Mouse (Mus musculus) hindbrain, embryonic 16.5 days (tissue): ENCODE measurements around the gene Pitpnc1. TPM values are rescaled to one million over a fixed set of nuclear protein-coding genes. Genes with fewer than 3 reads are reported as not detected.
A peak's percentile ranks its signal among the peaks of the same experiment; 100 is the strongest.
"Not testable (repeated sequence)": the region's sequence is repeated elsewhere in the genome, so short reads cannot be mapped to it uniquely, and the experiment has no call there.

Source experiments
- ATAC-seq: fragments of 200-750 bp; cut with Nextera tagmentation; 2 replicates; pipeline ENCODE4 v1.8.0; 2017; ENCODE audit warnings: moderate TSS enrichment, moderate library complexity
- H3K27ac ChIP-seq: fragments of 300-500 bp; sonication (generic); 2 replicates; pipeline ENCODE4 v1.5.1; 2014; ENCODE audit warnings: low read depth, mild to moderate bottlenecking, control low read depth, low read length, moderate library complexity
- H3K27me3 ChIP-seq: fragments of 300-500 bp; sonication (generic); replicated peaks from 2 replicates; pipeline ENCODE4 v1.6.1; 2014; ENCODE audit warnings: low read length; ENCODE audit not compliant: control insufficient read depth, insufficient read depth
- H3K36me3 ChIP-seq: fragments of 300-500 bp; sonication (generic); 2 replicates; pipeline ENCODE4 v1.6.1; 2014; ENCODE audit warnings: mild to moderate bottlenecking, low read length, moderate library complexity, mixed read lengths; ENCODE audit not compliant: control insufficient read depth, insufficient read depth
- H3K4me1 ChIP-seq: fragments of 300-500 bp; sonication (generic); 2 replicates; pipeline ENCODE4 v1.6.1; 2014; ENCODE audit warnings: low read depth, low read length; ENCODE audit not compliant: control insufficient read depth, insufficient read depth
- H3K4me2 ChIP-seq: fragments of 300-500 bp; sonication (generic); 2 replicates; pipeline ENCODE4 v1.6.1; 2014; ENCODE audit warnings: mild to moderate bottlenecking, low read length, control low read depth, moderate library complexity
- H3K4me3 ChIP-seq: fragments of 300-500 bp; sonication (generic); 2 replicates; pipeline ENCODE4 v1.5.1; 2014; ENCODE audit warnings: mild to moderate bottlenecking, low read length, control low read depth, moderate library complexity
- H3K9ac ChIP-seq: fragments of 300-500 bp; sonication (generic); 2 replicates; pipeline ENCODE4 v1.6.1; 2014; ENCODE audit warnings: low read depth, mild to moderate bottlenecking, control low read depth, low read length, moderate library complexity
- H3K9me3 ChIP-seq: fragments of 300-500 bp; sonication (generic); 2 replicates; pipeline ENCODE4 v1.6.1; 2014; ENCODE audit warnings: mild to moderate bottlenecking, low read length, moderate library complexity; ENCODE audit not compliant: control insufficient read depth
- WGBS: fragments of 180-500 bp; shearing (Covaris S2); extraction: QIAGEN DNeasy Blood & Tissue Kit; methylation state at CpG from one replicate; pipeline ENCODE4 v1.1.7; 2014; 5-methylcytosine and 5-hydroxymethylcytosine counted together
- polyA plus RNA-seq: library from polyadenylated mRNA; unstranded; fragments of >200 nt; fragmentation: Nextera tagmentation; extraction: Ambion mirVana; gene quantifications from 2 replicates; pipeline ENCODE4 v1.2.1, GENCODE M21; 2015

Pitpnc1 gene
- polyA plus RNA-seq, 1 experiment from 2014 or later: 43.0 TPM

DNA sequence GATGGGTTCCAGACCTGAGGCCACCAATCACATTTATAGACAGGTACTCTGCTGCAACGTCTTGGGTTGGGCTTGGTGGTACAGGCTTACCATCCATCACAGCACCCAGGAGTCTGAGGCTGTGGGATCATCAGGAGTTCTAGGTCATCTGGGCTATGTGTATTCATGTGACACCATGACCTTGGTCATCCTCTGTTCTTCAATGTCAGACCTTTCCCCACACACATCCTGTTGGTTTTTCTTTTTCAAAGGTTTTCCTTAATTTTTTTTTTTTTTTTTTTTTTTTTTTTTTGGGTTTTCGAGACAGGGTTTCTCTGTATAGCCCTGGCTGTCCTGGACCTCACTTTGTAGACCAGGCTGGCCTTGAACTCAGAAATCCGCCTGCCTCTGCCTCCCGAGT, 33.9 kb upstream of the Pitpnc1 start:
- not testable (repeated sequence) for H3K4me2 ChIP-seq, H3K27me3 ChIP-seq, H3K36me3 ChIP-seq, ATAC-seq, H3K4me1 ChIP-seq, H3K27ac ChIP-seq, H3K9me3 ChIP-seq, H3K9ac ChIP-seq, H3K4me3 ChIP-seq
- WGBS: 96% methylated on average over 3 of the region's 4 CpGs

DNA sequence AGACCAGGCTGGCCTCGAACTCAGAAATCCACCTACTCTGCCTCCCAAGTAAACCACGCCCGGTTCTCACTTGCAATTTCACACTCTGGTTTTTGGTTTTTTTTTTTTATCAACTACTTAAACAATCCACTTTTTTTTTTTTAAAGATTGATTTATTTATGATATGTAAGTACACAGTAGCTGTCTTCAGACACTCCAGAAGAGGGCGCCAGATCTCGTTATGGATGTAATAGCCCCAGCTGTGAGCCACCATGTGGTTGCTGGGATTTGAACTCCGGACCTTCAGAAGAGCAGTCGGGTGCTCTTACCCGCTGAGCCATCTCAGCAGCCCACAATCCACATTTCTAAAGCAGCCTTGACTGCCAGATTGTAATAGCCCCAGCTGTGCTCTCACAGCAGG, 32.3 kb upstream of the Pitpnc1 start:
- H3K4me2 ChIP-seq: no peak overlapping the region
- no peak overlapping the region for H3K4me3 ChIP-seq
- no peak overlapping the region for H3K9ac ChIP-seq
- H3K9me3 ChIP-seq: no peaks in the 10 kb centered on the region
- H3K27ac ChIP-seq: no peak overlapping the region
- no peaks in the 10 kb centered on the region for H3K4me1 ChIP-seq
- H3K27me3 ChIP-seq: no peaks in the 10 kb centered on the region
- 90% methylated on average over 8 of the region's 8 CpGs for WGBS
- ATAC-seq: no peak
- H3K36me3 ChIP-seq: peaks cover 11% of the 10 kb centered on the region

DNA sequence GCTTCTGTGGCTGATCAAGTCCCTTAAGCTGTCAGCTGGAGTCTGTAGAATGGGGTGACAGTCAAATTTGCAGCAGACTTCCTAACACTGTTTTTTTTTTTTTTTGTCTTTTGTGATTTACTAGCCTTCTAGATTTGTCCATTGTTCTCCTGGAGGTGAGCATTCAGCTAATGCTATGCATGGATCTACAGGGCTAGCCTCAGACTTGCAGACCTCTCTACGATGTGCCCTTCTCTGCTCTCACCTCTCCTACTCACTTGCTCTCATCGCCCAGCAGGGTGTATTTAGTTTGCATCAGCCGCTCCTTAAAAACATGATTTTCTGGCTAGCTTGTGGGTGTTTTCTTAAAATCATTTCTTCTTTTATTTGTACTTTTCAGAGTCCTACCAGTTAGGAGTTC, 13.8 kb upstream of the Pitpnc1 start:
- Histone ChIP-seq H3K9ac (no peak overlapping the region), H3K27me3 (no peaks in the 10 kb centered on the region), H3K4me1 (peaks cover 16% of the 10 kb centered on the region), H3K27ac (no peak overlapping the region), H3K4me2 (no peak overlapping the region), H3K4me3 (no peak overlapping the region), H3K36me3 (peaks cover 26% of the 10 kb centered on the region), H3K9me3 (no peaks in the 10 kb centered on the region)
- 98% methylated on average over 3 of the region's 3 CpGs for WGBS
- no peak for ATAC-seq

DNA sequence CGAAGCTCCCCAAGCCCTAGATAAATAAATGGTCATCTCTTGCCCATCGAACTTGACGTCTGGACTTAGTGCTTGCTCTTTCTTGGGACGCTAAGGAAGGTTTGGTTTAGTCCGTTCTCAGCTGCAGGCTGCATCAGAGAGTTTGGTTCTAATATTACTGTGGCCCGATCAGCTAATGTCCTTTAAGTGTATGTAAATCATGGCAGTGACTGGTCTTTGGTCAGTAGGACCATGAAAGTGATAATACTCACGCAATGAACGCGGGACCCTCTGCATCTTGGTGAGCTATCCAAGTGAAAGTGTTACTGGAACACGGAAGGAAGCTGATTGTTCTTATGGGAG, 9.3 kb upstream of the Pitpnc1 start:
- peak overlapping the region; percentile 95 for H3K4me2 ChIP-seq
- H3K27ac ChIP-seq: peak overlapping the region; percentile 86
- H3K27me3 ChIP-seq: no peaks in the 10 kb centered on the region
- no peak for ATAC-seq
- H3K4me1 ChIP-seq: peaks cover 16% of the 10 kb centered on the region
- H3K36me3 ChIP-seq: no peaks in the 10 kb centered on the region
- H3K4me3 ChIP-seq: peak overlapping the region; percentile 95
- peak overlapping the region; percentile 97 for H3K9ac ChIP-seq
- H3K9me3 ChIP-seq: no peaks in the 10 kb centered on the region
- 2% methylated on average over 10 of the region's 10 CpGs for WGBS

DNA sequence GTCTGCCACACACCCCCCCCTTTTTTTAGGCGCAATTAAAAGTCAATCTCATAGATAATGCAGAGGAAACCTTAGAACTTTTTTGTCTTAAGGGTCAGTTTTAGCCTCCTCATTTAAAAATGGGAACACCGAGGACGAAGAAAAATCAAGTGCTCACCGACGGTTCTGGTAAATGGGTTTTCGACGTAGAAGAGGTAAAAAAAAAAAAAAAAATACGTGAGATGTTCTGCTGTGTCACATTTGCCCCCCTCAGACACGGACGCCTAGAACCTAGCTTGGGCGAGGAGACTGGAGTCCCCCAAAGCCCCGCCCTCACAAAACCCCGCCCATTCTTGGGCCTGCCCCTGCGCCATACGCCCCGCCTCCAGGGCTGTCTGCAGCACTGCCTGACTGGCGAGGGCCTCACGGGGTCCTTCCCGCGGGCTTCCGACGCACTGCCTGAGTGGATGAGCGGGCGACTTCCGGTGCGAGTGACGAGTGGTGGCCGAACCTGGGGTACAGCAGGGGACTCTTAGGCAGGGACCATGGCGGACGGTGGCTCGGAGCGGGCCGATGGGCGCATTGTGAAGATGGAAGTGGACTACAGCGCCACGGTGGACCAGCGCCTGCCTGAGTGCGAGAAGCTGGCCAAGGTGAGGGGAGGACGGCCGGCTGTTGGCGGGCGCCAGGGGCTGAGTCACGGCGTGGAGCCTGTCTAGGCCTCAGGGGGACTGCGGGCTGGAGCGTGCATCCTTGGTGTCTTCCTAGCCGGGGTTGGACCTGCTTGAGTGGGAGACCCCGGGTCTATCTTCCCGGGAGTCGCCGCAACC, 8.8 kb upstream of the Pitpnc1 start, which contains the start of gene Psmd12:
Gene Psmd12, plus strand, starts transcription at position 432 of the 809 bp plus-strand sequence.
- Histone ChIP-seq H3K9me3 (no peaks in the 10 kb centered on the region), H3K4me1 (peaks cover 16% of the 10 kb centered on the region), H3K36me3 (no peaks in the 10 kb centered on the region), H3K4me2 (peak within 1 kb of the TSS; percentile 95), H3K4me3 (peak within 1 kb of the TSS; percentile 95), H3K27me3 (no peaks in the 10 kb centered on the region), H3K9ac (peak within 1 kb of the TSS; percentile 97), H3K27ac (peak within 1 kb of the TSS; percentile 86)
- under 1% methylated on average over 45 of the region's 51 CpGs for WGBS
- peak; percentile 99 for ATAC-seq

DNA sequence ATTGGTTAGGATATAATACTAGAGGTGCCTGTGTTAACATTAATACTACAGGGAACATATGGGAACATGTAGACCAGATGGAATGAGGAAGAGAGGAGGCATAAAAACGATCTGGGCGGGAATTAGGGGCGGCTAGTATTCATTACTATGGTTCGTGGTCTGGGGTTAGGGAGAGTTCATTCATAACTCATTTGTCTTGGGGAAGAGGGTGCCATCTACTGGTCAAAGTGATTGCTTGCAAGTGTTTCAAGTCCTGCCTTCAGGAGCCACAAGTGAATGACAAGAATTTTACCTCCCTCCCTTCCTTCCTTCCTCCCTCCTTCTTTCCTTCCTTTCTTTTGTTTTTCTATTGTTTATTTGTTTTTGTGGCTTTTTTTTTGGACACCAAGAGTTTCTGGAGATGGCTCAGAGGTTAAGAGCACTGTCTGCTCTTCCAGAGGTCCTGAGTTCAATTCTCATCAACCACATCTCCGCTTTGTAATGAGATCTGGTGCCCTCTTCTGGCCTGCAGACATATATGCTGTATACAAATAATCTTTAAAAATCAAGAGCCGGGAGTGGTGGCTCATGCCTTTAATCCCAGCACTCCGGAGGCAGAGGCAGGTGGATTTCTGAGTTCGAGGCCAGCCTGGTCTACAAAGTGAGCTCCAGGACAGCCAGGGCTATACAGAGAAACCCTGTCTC, 2.8 kb upstream of the Pitpnc1 start:
- H3K4me1 ChIP-seq: peaks cover 8% of the 10 kb centered on the region
- no peaks in the 10 kb centered on the region for H3K27me3 ChIP-seq
- H3K36me3 ChIP-seq: no peaks in the 10 kb centered on the region
- H3K9me3 ChIP-seq: no peaks in the 10 kb centered on the region
- 21% methylated on average over 8 of the region's 8 CpGs for WGBS
- ATAC-seq: no peak
- no peak overlapping the region for H3K4me3 ChIP-seq
- no peak overlapping the region for H3K27ac ChIP-seq
- H3K4me2 ChIP-seq: no peak overlapping the region
- no peak overlapping the region for H3K9ac ChIP-seq

DNA sequence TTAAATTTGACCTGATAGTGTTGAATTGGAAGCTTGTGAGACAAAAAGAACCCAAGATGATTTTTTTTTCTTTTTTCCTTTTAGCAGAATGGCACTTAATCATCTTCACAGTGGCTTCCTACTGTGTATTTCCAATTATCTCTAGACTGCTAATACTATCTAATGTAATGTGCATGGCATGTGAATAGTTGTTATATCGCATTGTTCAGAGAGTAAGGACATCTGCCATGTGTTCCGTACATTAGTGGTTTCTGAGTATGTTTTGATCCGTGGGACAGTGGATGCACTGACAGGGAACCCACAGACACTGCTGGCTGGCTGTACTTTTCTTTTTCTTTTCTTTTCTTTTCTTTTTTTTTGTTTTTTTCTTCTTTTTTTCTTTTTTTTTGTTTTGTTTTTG, 1.8 kb upstream of the Pitpnc1 start:
- Histone ChIP-seq H3K36me3 (no peaks in the 10 kb centered on the region), H3K27me3 (no peaks in the 10 kb centered on the region), H3K4me3 (no peak overlapping the region), H3K4me2 (no peak overlapping the region), H3K9me3 (no peaks in the 10 kb centered on the region), H3K4me1 (peaks cover 12% of the 10 kb centered on the region), H3K27ac (no peak overlapping the region), H3K9ac (no peak overlapping the region)
- ATAC-seq: no peak
- WGBS: 84% methylated on average over 3 of the region's 3 CpGs

DNA sequence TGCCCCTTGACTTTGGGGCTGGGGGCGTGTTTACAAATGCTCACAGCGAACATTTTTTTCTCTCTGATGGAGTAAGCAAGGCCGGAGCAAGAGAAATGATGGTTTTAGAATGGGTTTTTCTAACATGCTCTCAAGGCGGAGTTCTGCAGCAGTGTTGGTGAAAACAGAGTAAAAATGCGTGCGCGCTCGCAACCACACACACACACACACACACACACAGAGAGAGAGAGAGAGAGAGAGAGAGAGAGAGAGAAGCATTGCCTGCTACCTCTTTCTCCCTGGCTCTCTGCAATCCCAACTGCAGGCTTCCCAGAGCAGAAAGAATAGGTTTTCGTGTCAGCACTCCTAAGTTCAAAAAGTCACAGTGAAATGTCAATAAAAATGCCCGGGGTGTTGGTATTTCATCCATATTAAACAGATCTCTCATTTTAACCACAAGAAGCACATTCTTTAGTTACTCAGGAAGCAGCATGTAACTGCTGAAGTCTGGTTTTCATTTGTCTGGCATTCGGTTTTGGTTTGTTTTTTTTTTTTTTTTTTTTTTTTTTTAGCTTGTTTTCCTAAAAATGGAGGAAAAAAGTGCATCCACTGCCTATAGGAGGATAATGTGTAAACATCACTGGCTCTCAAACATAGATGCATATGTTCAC, 697 bp upstream of the Pitpnc1 start:
- Histone ChIP-seq H3K27me3 (no peaks in the 10 kb centered on the region), H3K4me2 (peak overlapping the region; percentile 66), H3K36me3 (no peaks in the 10 kb centered on the region), H3K9ac (peak overlapping the region; percentile 92), H3K4me3 (peak overlapping the region; percentile 82), H3K4me1 (peaks cover 16% of the 10 kb centered on the region), H3K27ac (peak overlapping the region; percentile 90), H3K9me3 (no peaks in the 10 kb centered on the region)
- no peak for ATAC-seq
- 6% methylated on average over 11 of the region's 11 CpGs for WGBS
